Mouse (Mus musculus): Measurements from ENCODE around the gene Parn. TPM values are rescaled to one million over a fixed set of nuclear protein-coding genes. Genes with fewer than 3 reads are reported as not detected.

Parn gene
- polyA plus RNA-seq, 1 experiment from 2014 or later, result 37.3 TPM

DNA sequence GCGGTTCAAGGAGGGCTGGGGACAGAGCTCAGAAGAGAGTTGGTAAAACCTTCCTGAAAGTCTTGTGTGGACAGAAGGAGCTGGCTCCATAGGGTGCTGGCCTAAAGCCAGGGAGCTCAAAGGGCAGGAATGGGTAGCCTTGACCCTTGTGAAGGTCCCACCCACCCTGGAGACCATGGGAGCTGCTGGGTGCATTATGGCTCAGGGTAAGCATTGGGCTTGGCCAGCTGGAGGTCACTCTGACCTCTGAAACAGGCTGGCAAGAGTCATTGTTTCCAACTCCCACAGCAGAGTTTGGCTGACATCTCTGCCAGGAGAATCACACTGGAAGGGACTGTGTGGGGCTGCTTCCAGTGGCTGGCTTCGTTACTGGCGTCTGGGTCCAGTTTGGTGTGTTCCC lies 174.0 kb downstream of the Parn start:
- H3K36me3 ChIP-seq, result no peaks in the 10 kb centered on the region
- 77% methylated on average over 3 of the region's 3 CpGs for WGBS
- no peaks in the 10 kb centered on the region for H3K9me3 ChIP-seq
- H3K4me1 ChIP-seq (replicated peaks), result no peaks in the 10 kb centered on the region
- H3K4me3 ChIP-seq, result no peak overlapping the region
- H3K9ac ChIP-seq, result no peak overlapping the region
- H3K27ac ChIP-seq, result no peak overlapping the region
- H3K4me2 ChIP-seq, result no peak overlapping the region
- H3K27me3 ChIP-seq, result no peaks in the 10 kb centered on the region
- ATAC-seq (ENCODE audit: low FRiP score), result no peak

DNA sequence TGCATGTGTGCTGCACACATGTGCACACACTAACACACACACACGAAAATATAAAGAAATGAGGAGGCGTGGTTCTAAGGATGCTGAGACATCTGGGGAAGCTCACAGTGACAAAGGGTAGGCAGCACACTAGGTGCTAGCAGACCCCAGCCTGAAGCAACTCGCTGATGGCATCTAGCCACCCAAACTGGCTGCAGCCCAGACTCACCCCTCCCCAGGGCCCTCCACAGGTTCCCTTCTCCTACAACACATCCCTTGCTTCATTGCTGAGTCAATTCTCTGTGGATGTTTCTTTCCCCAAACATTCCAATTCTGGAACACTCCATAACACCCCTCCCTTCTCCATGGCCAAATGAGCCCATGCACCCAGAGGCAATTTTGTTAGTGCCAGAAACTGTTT lies 175.0 kb downstream of the Parn start:
- Histone ChIP-seq H3K9me3 (no peaks in the 10 kb centered on the region), H3K4me3 (no peak overlapping the region), H3K27ac (no peak overlapping the region), H3K4me1 (replicated peaks) (no peaks in the 10 kb centered on the region), H3K9ac (no peak overlapping the region), H3K27me3 (no peaks in the 10 kb centered on the region), H3K36me3 (no peaks in the 10 kb centered on the region), H3K4me2 (no peak overlapping the region)
- 83% methylated on average over 3 of the region's 3 CpGs for WGBS
- ATAC-seq (ENCODE audit: low FRiP score), result no peak

- no peak overlapping the region for H3K4me3 ChIP-seq
- H3K27me3 ChIP-seq, result no peaks in the 10 kb centered on the region
- H3K9ac ChIP-seq, result no peak overlapping the region
- no peak overlapping the region for H3K4me2 ChIP-seq
- WGBS, result 67% methylated on average over 3 of the region's 3 CpGs
- ATAC-seq (ENCODE audit: low FRiP score), result no peak
- no peaks in the 10 kb centered on the region for H3K4me1 ChIP-seq (replicated peaks)
- H3K27ac ChIP-seq, result no peak overlapping the region
- no peaks in the 10 kb centered on the region for H3K36me3 ChIP-seq
- H3K9me3 ChIP-seq, result no peaks in the 10 kb centered on the region
Observed at GRCm38 (mm10) chr16:13491776-13492175, 176.2 kb downstream of the Parn start.

Other genes starting within 250 kb of the Parn start
- gene Bfar, start 3.7 kb upstream of the Parn start, polyA plus RNA-seq (2015; fragmentation: Nextera tagmentation; extraction: Ambion mirVana), result 51.5 and 54.6 TPM in 2 replicates
- 8.5 and 8.9 TPM in 2 replicates for gene 3110001I22Rik, start 3.8 kb upstream of the Parn start, polyA plus RNA-seq (2015; fragmentation: Nextera tagmentation; extraction: Ambion mirVana)
- 0.56 and 1.1 TPM in 2 replicates for gene Pla2g10, start 62.8 kb upstream of the Parn start, polyA plus RNA-seq (2015; fragmentation: Nextera tagmentation; extraction: Ambion mirVana)
- gene Rrn3, start 112.5 kb upstream of the Parn start, polyA plus RNA-seq (2015; fragmentation: Nextera tagmentation; extraction: Ambion mirVana), result 124 and 125 TPM in 2 replicates
- gene Ntan1, start 150.7 kb upstream of the Parn start, polyA plus RNA-seq (2015; fragmentation: Nextera tagmentation; extraction: Ambion mirVana), result 224 and 232 TPM in 2 replicates
- 67.3 and 74.7 TPM in 2 replicates for gene Pdxdc1, start 235.0 kb upstream of the Parn start, polyA plus RNA-seq (2015; fragmentation: Nextera tagmentation; extraction: Ambion mirVana)
- 16.0 and 17.0 TPM in 2 replicates for gene Mpv17l, start 235.0 kb upstream of the Parn start, polyA plus RNA-seq (2015; fragmentation: Nextera tagmentation; extraction: Ambion mirVana)

Measured in hindbrain, embryonic 13.5 days (tissue).